Mouse (Mus musculus): ENCODE data around the gene Vmn1r151. TPM values are rescaled to one million over a fixed set of nuclear protein-coding genes. Genes with fewer than 3 reads are reported as not detected.
"Not testable (repeated sequence)": the region's sequence is repeated elsewhere in the genome, so short reads cannot be mapped to it uniquely, and the experiment has no call there.

Gene Vmn1r151
- not detected in 2 replicates for total RNA-seq (2017)

DNA sequence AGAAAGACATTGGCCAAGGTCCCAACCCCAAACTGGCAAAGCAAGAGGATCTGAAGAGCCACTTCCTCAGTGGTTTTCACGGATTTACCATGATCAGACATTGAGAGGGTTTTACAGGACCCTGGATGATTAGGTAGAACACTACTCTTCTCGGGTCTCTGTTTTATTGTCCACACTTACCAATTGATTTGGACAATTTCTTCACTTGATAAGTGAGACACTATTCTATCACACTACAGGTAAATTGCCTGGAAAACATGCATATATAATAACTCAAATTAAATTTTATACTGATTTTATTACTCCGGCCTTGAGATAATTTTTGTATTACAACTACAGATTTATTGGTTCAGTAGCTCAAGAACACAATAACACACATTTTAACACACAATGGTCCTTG, at the start of gene Vmn1r151:
Vmn1r151 (minus strand) TSS at position 101 of the 400 bp plus-strand sequence.
- not testable (repeated sequence) for ATAC-seq (ENCODE audit: extremely low read depth, insufficient number of reproducible peaks, low FRiP score, poor library complexity, severe bottlenecking)

- ATAC-seq (ENCODE audit: extremely low read depth, insufficient number of reproducible peaks, low FRiP score, poor library complexity, severe bottlenecking): not testable (repeated sequence)
Observed at GRCm38 (mm10) chr7:22534787-22535186, 35.3 kb upstream of the Vmn1r151 start, which contains the start of gene Gm8677. Gene Gm8677 (minus strand): TSS chr7:22534887.

DNA sequence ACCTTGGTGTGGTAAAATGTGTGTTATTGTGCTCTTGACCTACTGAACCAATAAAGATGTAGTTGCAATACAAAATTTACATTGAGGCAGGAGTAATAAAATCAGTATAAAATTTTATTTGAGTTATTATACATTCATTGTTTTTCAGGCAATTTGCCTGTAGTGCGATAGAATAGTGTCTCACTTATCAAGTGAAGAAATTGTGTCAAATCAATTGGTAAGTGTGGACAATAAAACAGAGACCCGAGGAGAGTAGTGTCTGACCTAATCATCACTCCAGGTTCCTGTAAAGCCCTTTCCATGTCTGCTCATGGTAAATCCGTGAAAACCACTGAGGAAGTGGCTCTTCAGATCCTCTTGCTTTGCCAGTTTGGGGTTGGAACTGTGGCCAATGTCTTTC, 23.2 kb upstream of the Vmn1r151 start, which contains the start of gene Vmn1r152:
Vmn1r152 (plus strand) TSS at position 301 of the 400 bp plus-strand sequence.
- not testable (repeated sequence) for ATAC-seq (ENCODE audit: extremely low read depth, insufficient number of reproducible peaks, low FRiP score, poor library complexity, severe bottlenecking)

DNA sequence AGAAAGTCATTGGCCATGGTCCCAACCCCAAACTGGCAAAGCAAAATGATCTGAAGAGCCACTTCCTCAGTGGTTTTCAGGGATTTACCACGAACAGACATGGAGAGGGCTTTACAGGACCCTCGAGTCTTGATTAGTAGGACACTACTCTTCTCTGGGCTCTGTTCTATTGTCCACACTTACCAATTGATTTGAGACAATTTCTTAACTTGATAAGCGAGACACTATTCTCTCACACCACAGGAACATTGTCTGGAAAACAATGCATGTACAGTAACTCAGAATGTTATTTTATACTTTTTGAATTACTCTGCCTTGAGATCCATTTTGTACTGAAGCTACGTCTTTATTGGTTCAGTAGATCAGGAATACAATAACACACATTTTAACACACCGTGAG, 35.5 kb downstream of the Vmn1r151 start, which contains the start of gene Gm10665:
Gm10665 (minus strand) TSS at position 101 of the 400 bp plus-strand sequence.
- not testable (repeated sequence) for ATAC-seq (ENCODE audit: extremely low read depth, insufficient number of reproducible peaks, low FRiP score, poor library complexity, severe bottlenecking)

Other genes with a start within 250 kb of the Vmn1r151 start
- gene Gm4187, start 170.0 kb downstream of the Vmn1r151 start, total RNA-seq (2017): not detected in 2 replicates
- not detected in 2 replicates for gene Gm8660, start 128.6 kb downstream of the Vmn1r151 start, total RNA-seq (2017)
- gene Vmn1r148, start 86.1 kb downstream of the Vmn1r151 start, total RNA-seq (2017): not detected in 2 replicates
- not detected in 2 replicates for gene Vmn1r149, start 61.4 kb downstream of the Vmn1r151 start, total RNA-seq (2017)
- not detected in 2 replicates for gene Gm10665, start 35.6 kb downstream of the Vmn1r151 start, total RNA-seq (2017)
- gene Vmn1r152, start 23.3 kb upstream of the Vmn1r151 start, total RNA-seq (2017): not detected in 2 replicates
- not detected in 2 replicates for gene Gm8677, start 35.2 kb upstream of the Vmn1r151 start, total RNA-seq (2017)
- not detected in 2 replicates for gene Gm4201, start 65.7 kb upstream of the Vmn1r151 start, total RNA-seq (2017)
- gene Gm4565, start 88.4 kb upstream of the Vmn1r151 start, total RNA-seq (2017): not detected in 2 replicates
- gene Vmn1r155, start 158.3 kb upstream of the Vmn1r151 start, total RNA-seq (2017): not detected in 2 replicates
- not detected in 2 replicates for gene Gm8693, start 192.6 kb upstream of the Vmn1r151 start, total RNA-seq (2017)
- gene Gm4567, start 220.0 kb upstream of the Vmn1r151 start, total RNA-seq (2017): not detected in 2 replicates

Measured in neutrophil, adult 5-6 weeks (primary cell).